Mouse (Mus musculus) midbrain, embryonic 15.5 days (tissue): ENCODE measurements around the gene Nfatc4. TPM values are rescaled to one million over a fixed set of nuclear protein-coding genes. Genes with fewer than 3 reads are reported as not detected.

ENCODE experiments used
- ATAC-seq: fragments of 200-750 bp; cut with Nextera tagmentation; replicated peaks from 2 replicates; pipeline ENCODE4 v1.8.0; 2017; ENCODE audit warnings: moderate TSS enrichment
- H3K27ac ChIP-seq: fragments of 300-500 bp; sonication (generic); 2 replicates; pipeline ENCODE4 v1.5.1; 2015; ENCODE audit warnings: mild to moderate bottlenecking, inconsistent platforms
- H3K27me3 ChIP-seq: fragments of 300-500 bp; sonication (generic); replicated peaks from 2 replicates; pipeline ENCODE4 v1.6.1; 2015; ENCODE audit warnings: inconsistent platforms
- H3K36me3 ChIP-seq: fragments of 300-500 bp; sonication (generic); replicated peaks from 2 replicates; pipeline ENCODE4 v1.6.1; 2015; ENCODE audit warnings: inconsistent platforms
- H3K4me1 ChIP-seq: fragments of 300-500 bp; sonication (generic); 2 replicates; pipeline ENCODE4 v1.6.1; 2015; ENCODE audit warnings: inconsistent platforms
- H3K4me2 ChIP-seq: fragments of 300-500 bp; sonication (generic); 2 replicates; pipeline ENCODE4 v1.6.1; 2015; ENCODE audit warnings: inconsistent platforms, mild to moderate bottlenecking, moderate library complexity
- H3K4me3 ChIP-seq: fragments of 300-500 bp; sonication (generic); 2 replicates; pipeline ENCODE4 v1.5.1; 2015; ENCODE audit warnings: mild to moderate bottlenecking, inconsistent platforms
- H3K9ac ChIP-seq: fragments of 300-500 bp; sonication (generic); 2 replicates; pipeline ENCODE4 v1.6.1; 2015; ENCODE audit warnings: mild to moderate bottlenecking, inconsistent platforms
- H3K9me3 ChIP-seq: fragments of 300-500 bp; sonication (generic); 2 replicates; pipeline ENCODE4 v1.6.1; 2016; ENCODE audit warnings: inconsistent platforms
- WGBS: fragments of 180-500 bp; shearing (Covaris S2); methylation state at CpG from one replicate; pipeline ENCODE4 v1.1.7; 2015; ENCODE audit warnings: mixed read lengths; 5-methylcytosine and 5-hydroxymethylcytosine counted together
- polyA plus RNA-seq: library from polyadenylated mRNA; unstranded; fragments of >200 nt; fragmentation: Nextera tagmentation; extraction: Ambion mirVana; gene quantifications from 2 replicates; pipeline ENCODE4 v1.2.1, GENCODE M21; 2015

Gene Nfatc4
- polyA plus RNA-seq, 1 experiment from 2014 or later = 8.4 TPM

GRCm38 (mm10) chr14:55787731-55788130, 35.2 kb upstream of the Nfatc4 start:
- Histone ChIP-seq H3K9me3 (no peaks in the 10 kb centered on the region), H3K27ac (no peak overlapping the region), H3K27me3 (peaks cover 71% of the 10 kb centered on the region), H3K4me2 (no peak overlapping the region), H3K4me1 (peaks cover 11% of the 10 kb centered on the region), H3K9ac (no peak overlapping the region), H3K36me3 (no peaks in the 10 kb centered on the region), H3K4me3 (no peak overlapping the region)
- 33% methylated on average over 11 of the region's 11 CpGs for WGBS
- ATAC-seq = no peak

- peak within 1 kb of the TSS; percentile 39 for H3K4me2 ChIP-seq
- no peak within 1 kb of the TSS for H3K9ac ChIP-seq
- H3K36me3 ChIP-seq = no peaks in the 10 kb centered on the region
- H3K9me3 ChIP-seq = no peaks in the 10 kb centered on the region
- H3K4me1 ChIP-seq = peaks cover 8% of the 10 kb centered on the region
- H3K27me3 ChIP-seq = peaks cover 64% of the 10 kb centered on the region
- no peak within 1 kb of the TSS for H3K27ac ChIP-seq
- no peak within 1 kb of the TSS; the same call in 1 of the 2 replicates for H3K4me3 ChIP-seq
- ATAC-seq = no peak
- WGBS = 5% methylated on average over 40 of the region's 40 CpGs
Observed at GRCm38 (mm10) chr14:55788256-55789050, 34.5 kb upstream of the Nfatc4 start, which contains the start of gene Ripk3. Gene Ripk3, minus strand, starts transcription at chr14:55788865.

GRCm38 (mm10) chr14:55793461-55793860, 29.5 kb upstream of the Nfatc4 start:
- Histone ChIP-seq H3K36me3 (no peaks in the 10 kb centered on the region), H3K4me3 (no peak overlapping the region), H3K27me3 (peaks cover 15% of the 10 kb centered on the region), H3K27ac (no peak overlapping the region), H3K4me1 (no peaks in the 10 kb centered on the region), H3K9me3 (no peaks in the 10 kb centered on the region), H3K4me2 (no peak overlapping the region), H3K9ac (no peak overlapping the region)
- 71% methylated on average over 2 of the region's 2 CpGs for WGBS
- no peak for ATAC-seq

- WGBS = 68% methylated on average over 2 of the region's 2 CpGs
- Histone ChIP-seq H3K4me2 (no peak overlapping the region), H3K27me3 (peaks cover 10% of the 10 kb centered on the region), H3K9ac (no peak overlapping the region), H3K9me3 (no peaks in the 10 kb centered on the region), H3K4me1 (no peaks in the 10 kb centered on the region), H3K4me3 (no peak overlapping the region), H3K27ac (no peak overlapping the region), H3K36me3 (no peaks in the 10 kb centered on the region)
- no peak for ATAC-seq
Observed at GRCm38 (mm10) chr14:55793946-55794345, 29.0 kb upstream of the Nfatc4 start.

GRCm38 (mm10) chr14:55795380-55796163, 27.4 kb upstream of the Nfatc4 start:
- Histone ChIP-seq H3K9me3 (no peaks in the 10 kb centered on the region), H3K4me2 (no peak overlapping the region), H3K4me3 (no peak overlapping the region), H3K27me3 (no peaks in the 10 kb centered on the region), H3K4me1 (no peaks in the 10 kb centered on the region), H3K27ac (no peak overlapping the region), H3K36me3 (no peaks in the 10 kb centered on the region), H3K9ac (no peak overlapping the region)
- no peak for ATAC-seq
- WGBS = 85% methylated on average over 15 of the region's 15 CpGs

GRCm38 (mm10) chr14:55814885-55815284, 8.1 kb upstream of the Nfatc4 start:
- Histone ChIP-seq H3K27ac (peak overlapping the region; percentile 40), H3K4me3 (peak overlapping the region; percentile 47), H3K4me1 (peaks cover 4% of the 10 kb centered on the region; the same call in 1 of the 2 replicates), H3K9me3 (no peaks in the 10 kb centered on the region), H3K36me3 (no peaks in the 10 kb centered on the region), H3K9ac (peak overlapping the region; percentile 29; the same call in 1 of the 2 replicates), H3K4me2 (peak overlapping the region; percentile 60), H3K27me3 (no peaks in the 10 kb centered on the region)
- WGBS = 19% methylated on average over 16 of the region's 16 CpGs
- peak; percentile 93 for ATAC-seq

GRCm38 (mm10) chr14:55815310-55815751, 7.6 kb upstream of the Nfatc4 start:
- Histone ChIP-seq H3K27me3 (no peaks in the 10 kb centered on the region), H3K27ac (peak overlapping the region; percentile 40), H3K36me3 (no peaks in the 10 kb centered on the region), H3K9ac (peak overlapping the region; percentile 29; the same call in 1 of the 2 replicates), H3K4me3 (peak overlapping the region; percentile 47), H3K4me1 (peaks cover 4% of the 10 kb centered on the region; the same call in 1 of the 2 replicates), H3K4me2 (peak overlapping the region; percentile 60), H3K9me3 (no peaks in the 10 kb centered on the region)
- WGBS = 21% methylated on average over 17 of the region's 17 CpGs
- peak; percentile 83 for ATAC-seq

GRCm38 (mm10) chr14:55819845-55820405, 3.0 kb upstream of the Nfatc4 start:
- H3K9me3 ChIP-seq = no peaks in the 10 kb centered on the region
- no peak overlapping the region for H3K27ac ChIP-seq
- H3K36me3 ChIP-seq = no peaks in the 10 kb centered on the region
- no peak overlapping the region for H3K9ac ChIP-seq
- no peaks in the 10 kb centered on the region for H3K27me3 ChIP-seq
- H3K4me2 ChIP-seq = no peak overlapping the region
- peaks cover 23% of the 10 kb centered on the region for H3K4me1 ChIP-seq
- no peak for ATAC-seq
- WGBS = 79% methylated on average over 7 of the region's 7 CpGs
- H3K4me3 ChIP-seq = no peak overlapping the region

- Histone ChIP-seq H3K9me3 (no peaks in the 10 kb centered on the region), H3K4me2 (no peak overlapping the region), H3K4me3 (no peak overlapping the region), H3K36me3 (no peaks in the 10 kb centered on the region), H3K9ac (no peak overlapping the region), H3K4me1 (peaks cover 29% of the 10 kb centered on the region), H3K27ac (no peak overlapping the region), H3K27me3 (no peaks in the 10 kb centered on the region)
- no peak for ATAC-seq
- WGBS = 82% methylated on average over 9 of the region's 9 CpGs
Observed at GRCm38 (mm10) chr14:55820576-55820975, 2.4 kb upstream of the Nfatc4 start.

GRCm38 (mm10) chr14:55822435-55822990, 431 bp upstream of the Nfatc4 start:
- peak overlapping the region; percentile 80 for H3K27ac ChIP-seq

GRCm38 (mm10) chr14:55824001-55824480, 1.1 kb downstream of the Nfatc4 start:
- no peaks in the 10 kb centered on the region for H3K9me3 ChIP-seq
- WGBS = 4% methylated on average over 10 of the region's 10 CpGs
- peak; percentile 10; the same call in 1 of the 2 replicates for ATAC-seq

More at GRCm38 (mm10) chr14:55822435-55822990, 431 bp upstream of the Nfatc4 start:
- H3K27me3 ChIP-seq = peaks cover 4% of the 10 kb centered on the region
- H3K4me3 ChIP-seq = peak overlapping the region; percentile 64
- 7% methylated on average over 13 of the region's 13 CpGs for WGBS
- H3K4me1 ChIP-seq = peaks cover 43% of the 10 kb centered on the region
- ATAC-seq = no peak
- no peaks in the 10 kb centered on the region for H3K9me3 ChIP-seq
- H3K36me3 ChIP-seq = no peaks in the 10 kb centered on the region
- peak overlapping the region; percentile 95 for H3K4me2 ChIP-seq
- peak overlapping the region; percentile 73; the same call in 1 of the 2 replicates for H3K9ac ChIP-seq

More at GRCm38 (mm10) chr14:55824001-55824480, 1.1 kb downstream of the Nfatc4 start:
- H3K4me3 ChIP-seq = peak overlapping the region; percentile 64
- peaks cover 43% of the 10 kb centered on the region for H3K4me1 ChIP-seq
- no peaks in the 10 kb centered on the region for H3K36me3 ChIP-seq
- H3K4me2 ChIP-seq = peak overlapping the region; percentile 95
- peaks cover 4% of the 10 kb centered on the region for H3K27me3 ChIP-seq
- peak overlapping the region; percentile 73 for H3K9ac ChIP-seq
- H3K27ac ChIP-seq = peak overlapping the region; percentile 80
